Mouse (Mus musculus) intestine, postnatal 0 days (tissue): ENCODE results near the gene Gstm3. TPM values are rescaled to one million over a fixed set of nuclear protein-coding genes. Genes with fewer than 3 reads are reported as not detected.

ENCODE experiments used
- ATAC-seq: fragments of 200-750 bp; cut with Nextera tagmentation; 2 replicates; pipeline ENCODE4 v1.8.0; 2017; ENCODE audit warnings: mild to moderate bottlenecking, moderate TSS enrichment, moderate library complexity
- H3K27ac ChIP-seq: fragments of 300-500 bp; sonication (generic); 2 replicates; pipeline ENCODE4 v1.5.1; 2014; ENCODE audit warnings: mild to moderate bottlenecking, low read depth, low read length, moderate library complexity
- H3K27me3 ChIP-seq: fragments of 300-500 bp; sonication (generic); replicated peaks from 2 replicates; pipeline ENCODE4 v1.6.1; 2014; ENCODE audit warnings: low read length, mixed read lengths; ENCODE audit not compliant: control insufficient read depth, insufficient read depth
- H3K36me3 ChIP-seq: fragments of 300-500 bp; sonication (generic); 2 replicates; pipeline ENCODE4 v1.6.1; 2014; ENCODE audit warnings: mild to moderate bottlenecking, moderate library complexity; ENCODE audit not compliant: control insufficient read depth, insufficient read depth
- H3K4me1 ChIP-seq: fragments of 300-500 bp; sonication (generic); replicated peaks from 2 replicates; pipeline ENCODE4 v1.6.1; 2014; ENCODE audit warnings: antibody characterized with exemption, low read length, mixed read lengths; ENCODE audit not compliant: control insufficient read depth, insufficient read depth
- H3K4me2 ChIP-seq: fragments of 300-500 bp; sonication (generic); replicated peaks from 2 replicates; pipeline ENCODE4 v1.6.1; 2014; ENCODE audit warnings: low read depth, mild to moderate bottlenecking, moderate library complexity
- H3K4me3 ChIP-seq: fragments of 300-500 bp; sonication (generic); 2 replicates; pipeline ENCODE4 v1.5.1; 2014; ENCODE audit warnings: low read depth, low read length
- H3K9ac ChIP-seq: fragments of 300-500 bp; sonication (generic); 2 replicates; pipeline ENCODE4 v1.6.1; 2014; ENCODE audit warnings: mild to moderate bottlenecking, low read depth, low read length
- H3K9me3 ChIP-seq: fragments of 300-500 bp; sonication (generic); 2 replicates; pipeline ENCODE4 v1.6.1; 2016; ENCODE audit warnings: mixed run types; ENCODE audit not compliant: control insufficient read depth
- CTCF ChIP-seq: sonication (generic); IDR thresholded peaks from 2 replicates; pipeline ENCODE4 v1.5.1; 2016; ENCODE audit warnings: low read depth, mild to moderate bottlenecking, control low read depth, antibody characterized with exemption, moderate library complexity
- WGBS: fragments of 180-500 bp; shearing (Covaris S2); extraction: QIAGEN DNeasy Blood & Tissue Kit; methylation state at CpG from one replicate; pipeline ENCODE4 v1.1.7; 2014; 5-methylcytosine and 5-hydroxymethylcytosine counted together
- polyA plus RNA-seq: library from polyadenylated mRNA; unstranded; fragments of >200 nt; fragmentation: Nextera tagmentation; extraction: Ambion mirVana; gene quantifications from 2 replicates; pipeline ENCODE4 v1.2.1, GENCODE M21; 2015

The Gstm3 gene
- polyA plus RNA-seq, 1 experiment from 2014 or later, result 60.7 TPM

GRCm38 (mm10) chr3:108014098-108014973 lies 45.3 kb upstream of the Gstm3 start:
- 0 out of 2 replicates have a peak, but pooled peaks cover 5% of the 10 kb centered on the region for H3K4me1 ChIP-seq
- WGBS, result 86% methylated on average over 7 of the region's 8 CpGs
- no peaks in the 10 kb centered on the region for H3K27me3 ChIP-seq
- H3K4me2 ChIP-seq, result no peak overlapping the region
- no peak overlapping the region for H3K27ac ChIP-seq
- no peaks in the 10 kb centered on the region for H3K9me3 ChIP-seq
- no peak overlapping the region for H3K4me3 ChIP-seq
- no peak overlapping the region for H3K9ac ChIP-seq
- ATAC-seq, result no peak
- TF ChIP-seq CTCF, result no peak
- H3K36me3 ChIP-seq, result no peaks in the 10 kb centered on the region

GRCm38 (mm10) chr3:108013331-108013871 lies 44.3 kb upstream of the Gstm3 start:
- Histone ChIP-seq H3K36me3 (no peaks in the 10 kb centered on the region), H3K27ac (no peak overlapping the region), H3K4me1 (0 out of 2 replicates have a peak, but pooled peaks cover 1% of the 10 kb centered on the region), H3K9me3 (no peaks in the 10 kb centered on the region), H3K4me3 (no peak overlapping the region), H3K4me2 (no peak overlapping the region), H3K9ac (no peak overlapping the region), H3K27me3 (no peaks in the 10 kb centered on the region)
- 69% methylated on average over 4 of the region's 4 CpGs for WGBS
- no peak for ATAC-seq
- no peak for TF ChIP-seq CTCF

GRCm38 (mm10) chr3:108011558-108011957 lies 42.5 kb upstream of the Gstm3 start:
- no peak overlapping the region for H3K4me3 ChIP-seq
- H3K4me1 ChIP-seq, result no peaks in the 10 kb centered on the region
- H3K9me3 ChIP-seq, result no peaks in the 10 kb centered on the region
- H3K27ac ChIP-seq, result no peak overlapping the region
- H3K27me3 ChIP-seq, result no peaks in the 10 kb centered on the region
- 77% methylated on average over 3 of the region's 3 CpGs for WGBS
- H3K36me3 ChIP-seq, result no peaks in the 10 kb centered on the region
- no peak overlapping the region for H3K4me2 ChIP-seq
- H3K9ac ChIP-seq, result no peak overlapping the region
- no peak for TF ChIP-seq CTCF
- ATAC-seq, result no peak

- Histone ChIP-seq H3K4me3 (no peak overlapping the region), H3K36me3 (no peaks in the 10 kb centered on the region), H3K9ac (no peak overlapping the region), H3K4me2 (no peak overlapping the region), H3K4me1 (no peaks in the 10 kb centered on the region), H3K9me3 (no peaks in the 10 kb centered on the region), H3K27ac (no peak overlapping the region), H3K27me3 (no peaks in the 10 kb centered on the region)
- no peak for ATAC-seq
- no peak for TF ChIP-seq CTCF
- 69% methylated on average over 2 of the region's 2 CpGs for WGBS
These were observed 41.2 kb upstream of the Gstm3 start for GRCm38 (mm10) chr3:108010286-108010685.

GRCm38 (mm10) chr3:108002021-108002420 lies 32.9 kb upstream of the Gstm3 start:
- Histone ChIP-seq H3K4me2 (no peak overlapping the region), H3K36me3 (no peaks in the 10 kb centered on the region), H3K27ac (no peak overlapping the region), H3K9me3 (no peaks in the 10 kb centered on the region), H3K27me3 (no peaks in the 10 kb centered on the region), H3K4me3 (no peak overlapping the region), H3K4me1 (no peaks in the 10 kb centered on the region), H3K9ac (no peak overlapping the region)
- no peak for ATAC-seq
- no peak for TF ChIP-seq CTCF
- WGBS, result 70% methylated on average over 8 of the region's 8 CpGs

- H3K9me3 ChIP-seq, result no peaks in the 10 kb centered on the region
- H3K4me2 ChIP-seq, result no peak overlapping the region
- no peak overlapping the region for H3K27ac ChIP-seq
- ATAC-seq, result no peak
- no peaks in the 10 kb centered on the region for H3K36me3 ChIP-seq
- H3K4me3 ChIP-seq, result no peak overlapping the region
- WGBS, result 78% methylated on average over 3 of the region's 3 CpGs
- TF ChIP-seq CTCF, result no peak
- H3K27me3 ChIP-seq, result no peaks in the 10 kb centered on the region
- no peak overlapping the region for H3K9ac ChIP-seq
- H3K4me1 ChIP-seq, result no peaks in the 10 kb centered on the region
These were observed 30.4 kb upstream of the Gstm3 start for GRCm38 (mm10) chr3:107999491-107999890.
